In genomic region chr17:12652604-12653003, GRCm38 (mm10) we compare ENCODE assay signal across 21 mouse cellular contexts. TPM values are rescaled to one million over a fixed set of nuclear protein-coding genes. Genes with fewer than 3 reads are reported as not detected.
A peak's percentile ranks its signal among the peaks of the same experiment; 100 is the strongest.
DNase-seq lines count a peak whose midpoint lies in the region; ATAC-seq lines count a peak whose summit lies in the region.
"Had no signal": no experiment of that assay in that cellular context is flagged by ENCODE, and none has a peak within 500 bp of the region (broad histone marks: within the 10 kb centered on the region; RNA-seq: fewer than 3 reads in every experiment).

No protein-coding gene starts in this region.

- WGBS in heart, embryonic 16.5 days, result 46% methylated on average over 11 of the region's 11 CpGs

- no peaks in the 10 kb centered on the region for H3K9me3 ChIP-seq in heart, embryonic 16.5 days (replicated peaks; ENCODE audit: control insufficient read depth, low read length)
- H3K9me3 ChIP-seq: embryonic facial prominence, embryonic 10.5 days; hindbrain, embryonic 13.5 days had no signal

- intact Hi-C loops in heart, postnatal 36 days (cut with DNase I), result no loop called here

- peak overlapping the region; percentile 10 for H3K4me2 ChIP-seq in heart, embryonic 16.5 days (ENCODE audit: low read depth, low read length)
- H3K4me2 ChIP-seq: hindbrain, embryonic 13.5 days had no signal

- peaks cover 13% of the 10 kb centered on the region; the same call in 1 of the 2 replicates for H3K4me1 ChIP-seq in heart, embryonic 16.5 days (ENCODE audit: control insufficient read depth, insufficient read depth, low read length)
- H3K4me1 ChIP-seq: embryonic facial prominence, embryonic 10.5 days; hindbrain, embryonic 13.5 days had no signal

- H3K4me3 ChIP-seq in heart, embryonic 16.5 days (ENCODE audit: low read length), result no peak overlapping the region
- H3K4me3 ChIP-seq: embryonic facial prominence, embryonic 10.5 days; hindbrain, embryonic 13.5 days had no signal

- ATAC-seq in heart, embryonic 16.5 days (replicated peaks; ENCODE audit: extremely low read depth, insufficient read depth, low FRiP score), result peak; percentile 78
- ATAC-seq: activated CD4-positive, CD25-positive, alpha-beta regulatory T cell, adult 4 months; forebrain, embryonic 14.5 days; hindbrain, postnatal 0 days; Patski had no signal

- DNase-seq in frontal cortex, postnatal 36 days (ENCODE audit: low spot score in 2 of 2), result peak; percentile 16 to 27
- DNase-seq in frontal cortex, postnatal 10 days (ENCODE audit: low spot score in 2 of 2), result no peak
- peak; percentile 17 to 21 for DNase-seq in heart, adult 9 months (ENCODE audit: low spot score in 2 of 2)
- no peak for DNase-seq in heart, postnatal 36 days
- DNase-seq in heart, postnatal 4 days, result no peak
- DNase-seq: adrenal gland, postnatal 14 days; cerebellum, adult 2 months; cerebellum, postnatal 10 days; gastrocnemius, postnatal 36 days; kidney, adult 11 months; kidney, adult 9 months had no signal

- H3K9ac ChIP-seq in heart, embryonic 16.5 days (ENCODE audit: low read length), result no peak overlapping the region
- H3K9ac ChIP-seq: hindbrain, embryonic 13.5 days had no signal

- no peaks in the 10 kb centered on the region for H3K36me3 ChIP-seq in heart, embryonic 16.5 days (ENCODE audit: control insufficient read depth, insufficient read depth)
- H3K36me3 ChIP-seq: embryonic facial prominence, embryonic 10.5 days; hindbrain, embryonic 13.5 days had no signal

- peak overlapping the region; percentile 61 for H3K27ac ChIP-seq in heart, embryonic 16.5 days (ENCODE audit: low read length)
- H3K27ac ChIP-seq: embryonic facial prominence, embryonic 10.5 days; hindbrain, embryonic 13.5 days; hindbrain, postnatal 0 days; kidney, postnatal 0 days had no signal

- H3K27me3 ChIP-seq in heart, embryonic 16.5 days (ENCODE audit: control insufficient read depth, insufficient read depth, low read length), result no peaks in the 10 kb centered on the region
- H3K27me3 ChIP-seq: CH12.LX; hindbrain, embryonic 13.5 days had no signal

RNA-seq across cellular contexts. Expression of gene Slc22a1, which starts 23.0 kb away (rescaled TPM):
- 10 to 100 TPM in 1 of 2 experiments, 1 to 10 TPM in 1; 7.1 to 10.6 TPM for total RNA-seq in heart, postnatal 36 days (2021)
- 37.6 and 39.9 TPM in 2 replicates for polyA plus RNA-seq in heart, embryonic 16.5 days (2015; fragmentation: Nextera tagmentation; extraction: Ambion mirVana)
- 10 to 100 TPM; 10.3 to 13.9 TPM for total RNA-seq in heart, postnatal 4 days (2021)
- total RNA-seq: gastrocnemius, postnatal 36 days; hematopoietic stem cell, adult 5-6 weeks had no signal
- polyA plus RNA-seq: embryonic facial prominence, embryonic 10.5 days; forebrain, embryonic 14.5 days; hindbrain, embryonic 13.5 days; Patski had no signal

Comparison
In these comparisons a context has a peak if more than half of its experiments do, and no peak if none do; other contexts are left out.
1. DNase-seq: peak in frontal cortex, postnatal 36 days (2 of 2) and heart, adult 9 months (2 of 2); none in frontal cortex, postnatal 10 days (0 of 2), heart, postnatal 36 days (0 of 2) and heart, postnatal 4 days (single experiment).